Mouse (Mus musculus) lung, embryonic 14.5 days (tissue): ENCODE data around the gene Parp6. TPM values are rescaled to one million over a fixed set of nuclear protein-coding genes. Genes with fewer than 3 reads are reported as not detected.

ENCODE experiments used
- ATAC-seq: fragments of 200-750 bp; cut with Nextera tagmentation; 2 replicates; pipeline ENCODE4 v1.8.0; 2017; ENCODE audit warnings: mild to moderate bottlenecking, moderate TSS enrichment, moderate library complexity; ENCODE audit not compliant: insufficient read depth
- DNase-seq: peaks from one replicate; pipeline ENCODE4 v3.0.0-alpha.2; 2015
- H3K27ac ChIP-seq: fragments of 300-500 bp; sonication (generic); 2 replicates; pipeline ENCODE4 v1.5.1; 2014; ENCODE audit warnings: low read depth, mild to moderate bottlenecking, moderate library complexity
- H3K27me3 ChIP-seq: fragments of 300-500 bp; sonication (generic); 2 replicates; pipeline ENCODE4 v1.6.1; 2014; ENCODE audit warnings: low read length, control low read depth; ENCODE audit not compliant: insufficient read depth
- H3K36me3 ChIP-seq: fragments of 300-500 bp; sonication (generic); 2 replicates; pipeline ENCODE4 v1.6.1; 2014; ENCODE audit warnings: control low read depth; ENCODE audit not compliant: insufficient read depth
- H3K4me1 ChIP-seq: fragments of 300-500 bp; sonication (generic); 2 replicates; pipeline ENCODE4 v1.6.1; 2014; ENCODE audit warnings: antibody characterized with exemption, control low read depth; ENCODE audit not compliant: insufficient read depth
- H3K4me2 ChIP-seq: fragments of 300-500 bp; sonication (generic); 2 replicates; pipeline ENCODE4 v1.6.1; 2014; ENCODE audit warnings: mild to moderate bottlenecking
- H3K4me3 ChIP-seq: fragments of 300-500 bp; sonication (generic); 2 replicates; pipeline ENCODE4 v1.5.1; 2014; ENCODE audit warnings: low read depth, low read length
- H3K9ac ChIP-seq: fragments of 300-500 bp; sonication (generic); 2 replicates; pipeline ENCODE4 v1.6.1; 2014
- H3K9me3 ChIP-seq: fragments of 300-500 bp; sonication (generic); 2 replicates; pipeline ENCODE4 v1.6.1; 2016; ENCODE audit warnings: low read depth, low read length, control low read depth
- CTCF ChIP-seq: IDR thresholded peaks from 2 replicates; pipeline ENCODE4 v1.5.1; 2016; ENCODE audit warnings: antibody characterized with exemption, low read depth
- WGBS: fragments of 180-500 bp; shearing (Covaris S2); extraction: QIAGEN DNeasy Blood & Tissue Kit; methylation state at CpG from one replicate; pipeline ENCODE4 v1.1.7; 2014; 5-methylcytosine and 5-hydroxymethylcytosine counted together
- polyA plus RNA-seq: library from polyadenylated mRNA; unstranded; fragments of >200 nt; fragmentation: Nextera tagmentation; extraction: Ambion mirVana; gene quantifications from 2 replicates; pipeline ENCODE4 v1.2.1, GENCODE M21; 2014

Gene Parp6
- polyA plus RNA-seq, result 20.7 and 22.0 TPM in 2 replicates

- Histone ChIP-seq H3K4me1 (no peaks in the 10 kb centered on the region), H3K4me3 (peak within 1 kb of the TSS; percentile 76), H3K9ac (peak within 1 kb of the TSS; percentile 82), H3K27ac (peak within 1 kb of the TSS; percentile 89), H3K36me3 (no peaks in the 10 kb centered on the region), H3K27me3 (no peaks in the 10 kb centered on the region), H3K9me3 (no peaks in the 10 kb centered on the region), H3K4me2 (peak within 1 kb of the TSS; percentile 78)
- no peak for TF ChIP-seq CTCF
- ATAC-seq (peak; percentile 99), DNase-seq (peak; percentile 99)
- WGBS, result under 1% methylated on average over 36 of the region's 36 CpGs
Measured at GRCm38 (mm10) chr9:59616622-59617306, at the start of gene Parp6. TSS of gene Parp6 (plus strand) at chr9:59617284.

GRCm38 (mm10) chr9:59571852-59572251 lies 45.2 kb upstream of the Parp6 start:
- ATAC-seq, result no peak
- H3K9ac ChIP-seq, result no peak overlapping the region
- no peak overlapping the region for H3K4me2 ChIP-seq
- no peak overlapping the region for H3K4me3 ChIP-seq
- H3K36me3 ChIP-seq, result no peaks in the 10 kb centered on the region
- no peaks in the 10 kb centered on the region for H3K4me1 ChIP-seq
- 67% methylated on average over 2 of the region's 2 CpGs for WGBS
- no peak overlapping the region for H3K27ac ChIP-seq
- DNase-seq, result no peak
- no peak for TF ChIP-seq CTCF
- H3K27me3 ChIP-seq, result no peaks in the 10 kb centered on the region
- H3K9me3 ChIP-seq, result no peaks in the 10 kb centered on the region

- peak overlapping the region; percentile 34 for H3K4me3 ChIP-seq
- peak overlapping the region; percentile 71 for H3K4me2 ChIP-seq
- no peaks in the 10 kb centered on the region for H3K27me3 ChIP-seq
- no peak overlapping the region for H3K9ac ChIP-seq
- H3K36me3 ChIP-seq, result no peaks in the 10 kb centered on the region
- no peak for ATAC-seq
- 16% methylated on average over 13 of the region's 13 CpGs for WGBS
- no peak for TF ChIP-seq CTCF
- DNase-seq, result no peak
- peaks cover 3% of the 10 kb centered on the region; the same call in 1 of the 2 replicates for H3K4me1 ChIP-seq
- no peak overlapping the region for H3K27ac ChIP-seq
- no peaks in the 10 kb centered on the region for H3K9me3 ChIP-seq
Measured at GRCm38 (mm10) chr9:59577401-59577800, 39.7 kb upstream of the Parp6 start.

- no peak for TF ChIP-seq CTCF
- under 1% methylated on average over 53 of the region's 61 CpGs for WGBS
Measured at GRCm38 (mm10) chr9:59577844-59578504, 39.1 kb upstream of the Parp6 start, which contains the start of gene Celf6. TSS of gene Celf6 (plus strand) at chr9:59577917.

GRCm38 (mm10) chr9:59578505-59578867 lies 38.6 kb upstream of the Parp6 start:
- peak overlapping the region; percentile 34 for H3K4me3 ChIP-seq
- no peaks in the 10 kb centered on the region for H3K36me3 ChIP-seq
- H3K27me3 ChIP-seq, result no peaks in the 10 kb centered on the region
- peak overlapping the region; percentile 71 for H3K4me2 ChIP-seq
- WGBS, result under 1% methylated on average over 20 of the region's 20 CpGs
- H3K9ac ChIP-seq, result no peak overlapping the region
- ATAC-seq, result peak; percentile 48; the same call in 1 of the 2 replicates
- no peak for TF ChIP-seq CTCF
- DNase-seq, result no peak
- no peaks in the 10 kb centered on the region for H3K9me3 ChIP-seq
- peaks cover 3% of the 10 kb centered on the region; the same call in 1 of the 2 replicates for H3K4me1 ChIP-seq
- H3K27ac ChIP-seq, result no peak overlapping the region

More at GRCm38 (mm10) chr9:59577844-59578504, 39.1 kb upstream of the Parp6 start, which contains the start of gene Celf6:
- Histone ChIP-seq H3K27ac (no peak within 1 kb of the TSS), H3K36me3 (no peaks in the 10 kb centered on the region), H3K4me3 (peak within 1 kb of the TSS; percentile 34), H3K27me3 (no peaks in the 10 kb centered on the region), H3K9me3 (no peaks in the 10 kb centered on the region), H3K9ac (no peak within 1 kb of the TSS), H3K4me2 (peak within 1 kb of the TSS; percentile 71), H3K4me1 (peaks cover 3% of the 10 kb centered on the region; the same call in 1 of the 2 replicates)
- DNase-seq (peak; percentile 97), ATAC-seq (peak; percentile 98)

GRCm38 (mm10) chr9:59584871-59585308 lies 32.2 kb upstream of the Parp6 start:
- H3K36me3 ChIP-seq, result no peaks in the 10 kb centered on the region
- TF ChIP-seq CTCF, result peak; percentile 85
- H3K9ac ChIP-seq, result peak overlapping the region; percentile 7; the same call in 1 of the 2 replicates
- peak overlapping the region; percentile 19; the same call in 1 of the 2 replicates for H3K4me3 ChIP-seq
- H3K4me1 ChIP-seq, result no peaks in the 10 kb centered on the region
- ATAC-seq (peak; percentile 75; the same call in 1 of the 2 replicates), DNase-seq (peak; percentile 85)
- H3K27ac ChIP-seq, result no peak overlapping the region
- 5% methylated on average over 13 of the region's 13 CpGs for WGBS
- H3K4me2 ChIP-seq, result peak overlapping the region; percentile 52
- H3K27me3 ChIP-seq, result peaks cover 7% of the 10 kb centered on the region; the same call in 1 of the 2 replicates
- no peaks in the 10 kb centered on the region for H3K9me3 ChIP-seq

GRCm38 (mm10) chr9:59588252-59588651 lies 28.8 kb upstream of the Parp6 start:
- no peak for DNase-seq
- H3K4me3 ChIP-seq, result no peak overlapping the region
- H3K4me2 ChIP-seq, result no peak overlapping the region
- H3K27me3 ChIP-seq, result peaks cover 7% of the 10 kb centered on the region; the same call in 1 of the 2 replicates
- no peaks in the 10 kb centered on the region for H3K36me3 ChIP-seq
- WGBS, result 61% methylated on average over 5 of the region's 5 CpGs
- no peak for ATAC-seq
- no peak overlapping the region for H3K27ac ChIP-seq
- no peak overlapping the region for H3K9ac ChIP-seq
- no peaks in the 10 kb centered on the region for H3K4me1 ChIP-seq
- no peaks in the 10 kb centered on the region for H3K9me3 ChIP-seq
- no peak for TF ChIP-seq CTCF
